Mouse (Mus musculus): ENCODE measurements around the gene 1700020N01Rik. TPM values are rescaled to one million over a fixed set of nuclear protein-coding genes. Genes with fewer than 3 reads are reported as not detected.

1700020N01Rik gene
- total RNA-seq (2021) = not detected
- long read RNA-seq, experiment 1 = 0 reads
- long read RNA-seq, experiment 2 = 0 reads

GRCm38 (mm10) chr10:21592896-21593380, at the start of gene 1700020N01Rik:
Gene 1700020N01Rik (plus strand): TSS chr10:21593145.
- H3K27ac ChIP-seq = no peak within 1 kb of the TSS
- DNase-seq (ENCODE audit: extremely low spot score in 1 of 2, low spot score in 2 of 2) = no peak
- TF ChIP-seq CTCF (IDR thresholded peaks at IDR 0.05) = no peak
- H3K4me3 ChIP-seq = no peak within 1 kb of the TSS
- intact Hi-C loops (cut with DNase I) = no loop called here

GRCm38 (mm10) chr10:21543576-21544278, 49.2 kb upstream of the 1700020N01Rik start:
- no peak overlapping the region for H3K27ac ChIP-seq
- H3K4me3 ChIP-seq = no peak overlapping the region
- DNase-seq (ENCODE audit: extremely low spot score in 1 of 2, low spot score in 2 of 2) = no peak
- intact Hi-C loops (cut with DNase I) = no loop called here
- TF ChIP-seq CTCF (IDR thresholded peaks at IDR 0.05) = no peak

- intact Hi-C loops (cut with DNase I) = no loop called here
- no peak for DNase-seq (ENCODE audit: extremely low spot score in 1 of 2, low spot score in 2 of 2)
- Histone ChIP-seq H3K4me3 (no peak overlapping the region), H3K27ac (no peak overlapping the region)
- no peak for TF ChIP-seq CTCF (IDR thresholded peaks at IDR 0.05)
These were observed 48.2 kb upstream of the 1700020N01Rik start for GRCm38 (mm10) chr10:21544721-21545120.

GRCm38 (mm10) chr10:21545446-21545845, 47.5 kb upstream of the 1700020N01Rik start:
- TF ChIP-seq CTCF (IDR thresholded peaks at IDR 0.05) = no peak
- Histone ChIP-seq H3K4me3 (no peak overlapping the region), H3K27ac (no peak overlapping the region)
- DNase-seq (ENCODE audit: extremely low spot score in 1 of 2, low spot score in 2 of 2) = no peak
- intact Hi-C loops (cut with DNase I) = no loop called here

- Histone ChIP-seq H3K4me3 (no peak overlapping the region), H3K27ac (no peak overlapping the region)
- no peak for DNase-seq (ENCODE audit: extremely low spot score in 1 of 2, low spot score in 2 of 2)
- intact Hi-C loops (cut with DNase I) = no loop called here
- no peak for TF ChIP-seq CTCF (IDR thresholded peaks at IDR 0.05)
These were observed 44.0 kb upstream of the 1700020N01Rik start for GRCm38 (mm10) chr10:21548871-21549505.

- H3K27ac ChIP-seq = no peak overlapping the region
- no peak for DNase-seq (ENCODE audit: extremely low spot score in 1 of 2, low spot score in 2 of 2)
- H3K4me3 ChIP-seq = no peak overlapping the region
- intact Hi-C loops (cut with DNase I) = no loop called here
- no peak for TF ChIP-seq CTCF (IDR thresholded peaks at IDR 0.05)
These were observed 39.8 kb upstream of the 1700020N01Rik start for GRCm38 (mm10) chr10:21552967-21553682.

- no peak for TF ChIP-seq CTCF (IDR thresholded peaks at IDR 0.05)
- intact Hi-C loops (cut with DNase I) = no loop called here
- H3K27ac ChIP-seq = no peak overlapping the region
- DNase-seq (ENCODE audit: extremely low spot score in 1 of 2, low spot score in 2 of 2) = no peak
- H3K4me3 ChIP-seq = no peak overlapping the region
These were observed 39.3 kb upstream of the 1700020N01Rik start for GRCm38 (mm10) chr10:21553683-21554035.

- TF ChIP-seq CTCF (IDR thresholded peaks at IDR 0.05) = no peak
- H3K27ac ChIP-seq = no peak overlapping the region
- no peak for DNase-seq (ENCODE audit: extremely low spot score in 1 of 2, low spot score in 2 of 2)
- H3K4me3 ChIP-seq = no peak overlapping the region
- intact Hi-C loops (cut with DNase I) = no loop called here
These were observed 37.9 kb upstream of the 1700020N01Rik start for GRCm38 (mm10) chr10:21554896-21555580.

GRCm38 (mm10) chr10:21559769-21560168, 33.2 kb upstream of the 1700020N01Rik start:
- DNase-seq (ENCODE audit: extremely low spot score in 1 of 2, low spot score in 2 of 2) = no peak
- intact Hi-C loops (cut with DNase I) = loop anchor here (5.0 kb wide), 2 partner anchors 32 to 77 kb away; no protein-coding TSS in a partner anchor
- no peak for TF ChIP-seq CTCF (IDR thresholded peaks at IDR 0.05)
- Histone ChIP-seq H3K27ac (no peak overlapping the region), H3K4me3 (no peak overlapping the region)

- Histone ChIP-seq H3K27ac (peak overlapping the region; percentile 11), H3K4me3 (no peak overlapping the region)
- intact Hi-C loops (cut with DNase I) = loop anchor here (5.0 kb wide), 2 partner anchors 34 to 79 kb away; no protein-coding TSS in a partner anchor
- TF ChIP-seq CTCF (IDR thresholded peaks at IDR 0.05) = peak; percentile 27
- no peak for DNase-seq (ENCODE audit: extremely low spot score in 1 of 2, low spot score in 2 of 2)
These were observed 31.8 kb upstream of the 1700020N01Rik start for GRCm38 (mm10) chr10:21561181-21561580.

- Histone ChIP-seq H3K27ac (no peak overlapping the region), H3K4me3 (no peak overlapping the region)
- no peak for TF ChIP-seq CTCF (IDR thresholded peaks at IDR 0.05)
- intact Hi-C loops (cut with DNase I) = loop anchor here (5.0 kb wide), 2 partner anchors 36 to 81 kb away; no protein-coding TSS in a partner anchor
- DNase-seq (ENCODE audit: extremely low spot score in 1 of 2, low spot score in 2 of 2) = no peak
These were observed 29.5 kb upstream of the 1700020N01Rik start for GRCm38 (mm10) chr10:21563446-21563845.
